Mouse (Mus musculus) adrenal gland, postnatal 4 days (tissue): ENCODE measurements around the gene Best1. TPM values are rescaled to one million over a fixed set of nuclear protein-coding genes. Genes with fewer than 3 reads are reported as not detected.
A peak's percentile ranks its signal among the peaks of the same experiment; 100 is the strongest.

Experiments used
- DNase-seq, 2 experiments: peaks; one replicate each; pipeline ENCODE4 v3.0.0; 2021 to 2022; ENCODE audit warnings: low spot score in 2 of 2, mixed read lengths in 2 of 2
- total RNA-seq, 2 experiments: library from RNA; stranded (reverse); gene quantifications; 2 replicates each; pipeline ENCODE4 v1.2.3; 2021

The Best1 gene
- total RNA-seq, 2 experiments from 2014 or later: 0.71 to 2.2 TPM

DNA sequence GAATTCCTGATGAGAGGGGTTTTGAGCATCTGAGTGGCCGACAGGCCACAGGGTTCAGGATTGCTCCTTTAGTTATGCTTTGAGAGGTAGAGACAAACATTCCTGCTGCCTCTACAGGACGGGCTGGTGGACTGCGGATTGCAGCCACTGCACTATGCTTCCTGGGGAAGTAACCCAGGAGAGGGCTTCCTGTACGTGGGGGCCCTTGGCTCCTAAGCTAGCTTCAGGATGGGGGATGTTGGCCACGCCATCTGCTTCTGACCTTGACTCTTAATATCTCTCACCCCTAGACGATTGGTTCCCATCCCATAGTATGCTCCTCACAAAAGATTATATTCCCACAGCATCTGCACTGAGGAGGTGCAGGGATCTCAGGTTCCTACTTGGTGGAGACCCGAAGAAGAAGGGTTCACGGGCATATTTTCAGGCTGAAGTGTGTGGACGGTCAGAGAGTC, 21.9 kb upstream of the Best1 start:
- DNase-seq: no peak

DNA sequence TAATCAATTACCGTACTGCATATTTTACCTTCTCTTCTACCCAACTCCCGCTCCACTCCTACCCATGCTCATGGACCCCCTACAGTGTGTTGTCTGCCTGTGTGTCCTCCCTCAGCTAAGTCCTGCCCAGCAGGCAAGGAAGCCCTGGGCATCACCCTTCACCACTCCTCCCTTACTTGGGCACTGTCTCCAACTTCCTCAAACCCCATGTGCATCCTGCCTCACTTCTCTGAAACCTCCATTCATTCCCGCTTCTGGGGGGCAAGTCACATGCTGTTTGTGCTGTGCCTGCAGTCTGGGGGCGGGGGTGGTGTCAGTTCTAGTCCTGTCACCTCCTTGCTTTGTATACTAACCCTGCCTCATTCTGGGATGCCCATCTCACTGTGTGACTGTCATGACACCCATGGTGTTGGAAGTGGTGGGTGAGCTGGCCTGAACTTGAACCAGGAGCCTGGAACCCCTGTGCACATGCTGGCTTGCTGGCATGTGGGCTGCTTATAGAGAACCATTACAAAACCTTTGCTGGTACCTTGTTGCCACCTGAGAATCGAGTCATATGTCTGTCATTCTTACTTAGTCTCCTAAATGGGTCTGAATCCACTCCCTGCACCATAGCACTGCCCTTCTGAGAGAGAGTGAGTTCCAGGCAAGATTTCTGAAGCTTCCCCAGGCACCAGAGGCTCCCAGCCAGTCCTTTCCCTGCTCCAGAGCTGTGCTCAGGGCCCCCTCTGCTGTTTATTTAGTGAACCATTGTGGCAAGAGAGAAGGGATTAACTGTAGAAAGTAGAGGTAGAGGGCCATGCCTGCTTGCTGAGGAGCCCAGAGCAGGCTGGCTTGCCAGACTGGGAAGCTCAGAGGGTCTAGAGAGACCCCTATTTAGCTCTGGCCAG, 21.2 kb upstream of the Best1 start:
- no peak for DNase-seq

DNA sequence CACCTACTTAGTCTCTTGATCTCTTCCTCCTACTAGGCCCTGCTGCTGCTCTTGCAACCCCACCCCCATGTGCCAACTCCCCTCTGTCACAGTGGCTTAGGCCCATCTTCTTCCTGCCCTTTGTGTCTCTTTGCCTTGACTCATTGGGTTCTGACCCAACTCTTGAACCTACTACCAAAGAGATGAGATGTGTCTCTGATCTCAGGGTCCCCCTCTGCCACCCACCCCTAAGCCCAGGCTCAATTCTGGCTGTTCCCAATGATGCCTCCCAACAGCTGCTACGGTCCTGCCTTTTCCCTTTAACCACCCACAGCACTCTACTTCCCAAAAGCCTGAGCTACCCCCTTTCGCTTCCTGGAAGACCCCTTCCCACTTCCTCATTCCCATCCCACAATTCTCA, 20.5 kb upstream of the Best1 start:
- DNase-seq: no peak

DNA sequence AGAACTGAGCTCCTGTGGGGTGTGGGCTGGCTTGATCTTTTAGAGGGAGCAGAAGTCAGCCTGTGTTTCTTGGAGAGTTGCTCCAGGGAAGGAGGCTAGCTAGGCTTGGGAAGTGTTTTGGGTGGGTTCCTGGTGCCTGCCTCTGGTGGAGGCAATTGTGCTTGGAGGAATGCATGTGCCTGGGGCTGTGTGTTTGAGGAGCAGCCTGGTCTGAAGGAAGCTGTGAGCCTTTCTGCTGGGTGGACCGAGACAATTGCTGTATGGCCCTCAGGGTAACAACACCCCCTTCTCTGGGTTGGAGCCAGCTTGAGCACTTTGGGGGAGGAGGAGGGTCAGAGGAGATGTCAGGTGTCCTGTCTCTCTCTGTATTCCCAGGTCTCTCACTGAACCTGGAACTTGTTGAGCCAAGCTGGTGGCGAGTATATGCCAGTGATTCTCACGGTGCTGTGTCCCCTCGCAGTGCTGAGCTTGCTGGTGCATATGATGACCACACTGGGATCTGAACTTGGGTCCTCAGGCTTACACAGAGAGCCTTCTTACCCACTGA, 17.9 kb upstream of the Best1 start:
- no peak for DNase-seq

DNA sequence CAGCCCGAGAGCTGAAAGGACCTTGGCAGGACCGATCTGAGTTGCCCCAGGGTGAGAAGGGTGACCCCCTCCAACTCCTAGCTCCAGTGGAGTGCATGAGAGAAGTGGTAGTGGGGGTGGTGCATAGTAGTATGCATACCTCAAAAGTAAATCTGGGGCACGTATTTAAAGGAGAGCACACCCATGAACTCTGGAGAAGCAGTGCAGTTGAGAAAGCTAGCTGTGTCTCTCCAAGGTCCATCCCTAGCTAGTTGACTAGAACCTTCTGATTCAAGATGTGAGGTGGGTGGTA, 17.0 kb upstream of the Best1 start:
- no peak for DNase-seq

DNA sequence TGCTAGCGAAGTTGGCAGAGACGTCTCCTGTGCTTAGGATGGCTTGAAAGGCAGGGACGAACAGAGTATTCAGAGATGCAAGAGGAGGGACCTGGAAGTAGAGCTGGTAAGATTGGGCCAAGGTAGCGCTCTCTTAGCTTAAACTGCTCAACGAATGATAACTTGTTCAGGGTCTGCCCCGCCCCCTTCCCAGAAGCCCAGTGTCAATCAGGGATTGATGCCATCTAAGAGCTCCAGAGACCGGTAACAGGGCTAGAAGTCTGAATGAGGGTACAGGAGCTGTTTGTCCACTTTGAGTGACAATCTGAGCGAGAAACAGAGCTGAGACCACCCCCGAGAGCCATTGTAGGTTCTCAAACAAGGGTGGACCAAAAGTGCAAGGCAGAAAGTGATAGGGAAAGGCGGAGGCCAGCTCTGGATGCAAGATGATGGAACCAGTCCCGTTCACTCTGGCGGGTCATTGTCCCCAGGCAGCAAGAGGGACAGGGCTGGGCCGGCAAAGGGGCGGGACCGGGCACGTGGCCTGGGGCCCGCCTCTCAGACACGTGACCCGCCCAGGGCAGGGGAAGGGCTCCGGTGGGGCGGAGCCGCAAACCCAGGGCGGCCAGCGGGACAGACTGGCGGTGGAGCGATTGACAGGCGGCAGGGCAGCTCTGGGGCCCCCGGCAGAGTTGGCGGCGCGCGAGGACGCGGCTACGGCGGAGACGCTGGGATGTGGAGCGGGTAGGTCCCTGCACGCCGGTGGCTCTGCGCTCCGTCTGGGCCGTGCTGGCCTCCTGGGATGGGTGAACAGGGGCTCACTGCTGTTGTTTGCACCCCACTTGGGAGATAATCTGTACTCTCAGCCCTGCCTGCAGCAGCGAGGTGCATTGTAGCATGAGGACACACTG, 16.4 kb upstream of the Best1 start:
- peak; percentile 76 to 86 for DNase-seq

DNA sequence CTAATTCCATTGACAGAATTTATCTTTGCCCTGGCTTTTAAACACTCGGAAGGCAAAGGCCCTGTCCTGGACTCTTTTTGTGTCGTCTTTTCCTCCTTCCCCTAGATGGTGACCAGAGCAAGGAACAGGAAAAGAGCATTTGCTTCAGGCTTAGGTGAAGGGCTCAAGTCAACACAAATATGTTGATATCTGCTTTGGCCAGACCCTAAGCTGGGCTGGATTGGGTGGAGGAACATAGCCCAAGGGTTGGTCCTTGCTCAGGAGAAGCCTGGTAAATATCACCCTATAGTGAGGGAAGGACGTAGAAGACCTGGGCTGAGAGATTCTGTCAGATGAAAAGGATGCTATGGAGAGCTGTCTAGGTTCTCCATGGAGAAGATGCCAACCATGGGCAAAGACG, 14.7 kb upstream of the Best1 start:
- DNase-seq: no peak

DNA sequence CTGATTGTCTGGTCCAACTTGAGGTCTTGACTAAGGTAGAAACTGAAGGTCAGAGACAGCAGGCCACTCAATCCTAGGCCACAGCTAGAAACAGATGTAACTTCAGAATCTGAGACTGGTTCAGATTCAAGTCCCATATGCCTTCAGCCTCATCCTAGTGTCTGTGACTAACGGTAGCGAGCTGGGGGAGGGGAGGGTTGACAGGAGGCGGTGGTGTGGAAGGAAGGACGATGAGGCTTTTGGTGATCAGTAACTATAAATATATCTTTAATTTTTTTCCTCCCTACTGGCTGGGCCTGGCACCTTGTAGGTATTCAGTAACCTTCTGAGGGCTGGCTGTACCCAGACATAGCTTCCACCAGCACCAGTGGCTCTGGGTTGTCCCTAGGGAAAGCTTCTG, 14.0 kb upstream of the Best1 start:
- no peak for DNase-seq

DNA sequence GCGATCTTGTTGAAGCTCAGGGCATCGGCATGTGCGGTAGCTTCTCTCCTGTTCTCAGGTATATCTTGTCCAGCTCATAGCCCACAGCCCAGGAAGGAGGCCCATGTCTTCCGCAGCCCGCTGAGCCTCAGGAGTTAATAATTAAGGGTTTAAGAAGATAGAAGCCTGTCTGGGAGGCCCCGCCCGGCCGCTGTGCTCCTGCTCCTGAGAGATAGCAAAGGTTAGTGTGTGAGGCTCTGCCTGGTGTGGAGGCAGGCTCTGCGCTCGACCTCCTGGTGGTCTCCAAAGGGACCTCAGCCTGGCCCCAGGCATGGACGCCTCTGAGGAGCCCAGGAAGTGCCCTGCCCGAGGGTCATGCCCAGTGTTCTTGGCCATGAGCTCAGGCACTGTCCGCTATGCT, 13.4 kb upstream of the Best1 start:
- no peak for DNase-seq

DNA sequence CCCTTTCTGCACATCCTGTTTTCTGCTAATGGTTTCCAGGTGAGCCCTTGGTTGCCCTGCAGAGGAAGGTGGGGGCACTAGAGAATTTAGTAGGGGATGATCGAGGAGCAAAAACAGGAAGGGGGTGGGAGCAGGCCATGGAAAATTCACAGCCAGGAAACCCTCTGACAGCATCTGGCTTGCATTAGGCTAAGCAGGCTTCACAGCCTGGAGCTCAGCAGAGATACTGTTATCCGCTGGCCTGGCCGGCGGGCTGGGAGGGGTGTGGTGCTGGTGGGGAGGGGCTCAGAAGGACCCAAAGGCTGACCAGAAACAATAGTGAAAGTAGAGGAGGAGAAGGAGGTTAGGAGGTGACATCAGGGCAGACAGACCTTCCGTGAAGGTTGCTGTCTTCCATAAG, 12.5 kb upstream of the Best1 start:
- no peak for DNase-seq

DNA sequence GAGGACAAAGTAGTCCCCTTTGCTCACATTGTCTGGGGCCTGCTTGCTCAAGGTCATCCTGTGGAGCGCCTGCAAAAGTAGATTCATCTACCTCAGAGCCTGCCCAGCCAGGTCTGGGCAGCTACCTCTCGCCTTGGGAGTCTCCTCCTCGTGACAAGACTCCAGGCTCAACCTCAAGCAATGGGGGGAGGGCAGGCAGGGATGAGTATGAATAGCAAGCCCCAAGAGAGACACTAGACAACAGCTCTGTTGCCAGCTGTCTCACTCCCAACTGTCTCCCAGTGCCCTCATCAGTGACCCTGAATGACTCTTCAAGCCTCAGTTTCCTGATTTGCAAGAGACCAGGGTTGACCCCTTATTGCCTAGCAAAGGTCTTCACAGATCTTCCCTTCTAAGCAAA, 11.9 kb upstream of the Best1 start:
- DNase-seq: no peak

DNA sequence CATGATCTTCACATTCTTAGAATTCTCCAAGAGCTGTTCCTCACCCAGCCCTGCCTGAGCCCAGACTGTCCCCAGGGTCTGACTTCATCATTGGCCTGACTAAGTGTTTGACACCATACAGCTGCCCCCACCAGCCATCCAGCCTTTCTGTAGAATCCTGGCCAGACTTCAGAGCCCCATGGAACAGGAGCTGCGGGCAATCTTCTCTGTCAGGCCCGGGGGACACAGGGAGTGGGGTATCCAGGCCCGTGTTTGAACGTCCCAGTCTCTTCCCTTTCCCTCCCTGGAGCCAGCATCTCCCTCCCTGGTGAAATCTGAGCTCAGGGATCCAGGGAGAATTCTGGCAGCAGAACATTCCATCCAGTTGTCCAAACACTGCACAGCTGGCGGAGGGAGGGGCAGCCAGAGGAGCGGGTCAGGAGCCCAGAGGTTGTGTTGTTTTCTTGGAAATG, 11.4 kb upstream of the Best1 start:
- DNase-seq: no peak

DNA sequence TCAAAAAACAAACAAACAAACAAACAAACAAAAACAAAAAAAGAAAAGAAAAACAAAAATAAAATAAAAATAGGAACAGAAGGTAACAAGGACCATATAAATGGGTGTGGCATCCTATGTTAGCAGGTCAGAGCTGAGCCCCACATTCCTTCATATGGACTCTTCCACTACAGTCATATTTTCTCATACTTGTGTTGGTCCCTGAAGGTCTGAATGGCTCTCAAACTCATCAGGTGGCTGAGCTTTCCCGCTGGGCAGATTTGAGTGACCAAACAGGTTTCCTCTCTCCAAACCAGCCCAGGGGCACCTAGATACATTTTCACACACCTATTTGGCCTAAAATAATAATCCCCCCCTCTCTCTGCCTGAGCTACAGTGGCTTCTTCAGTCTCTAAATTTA, 10.0 kb upstream of the Best1 start:
- no peak for DNase-seq

DNA sequence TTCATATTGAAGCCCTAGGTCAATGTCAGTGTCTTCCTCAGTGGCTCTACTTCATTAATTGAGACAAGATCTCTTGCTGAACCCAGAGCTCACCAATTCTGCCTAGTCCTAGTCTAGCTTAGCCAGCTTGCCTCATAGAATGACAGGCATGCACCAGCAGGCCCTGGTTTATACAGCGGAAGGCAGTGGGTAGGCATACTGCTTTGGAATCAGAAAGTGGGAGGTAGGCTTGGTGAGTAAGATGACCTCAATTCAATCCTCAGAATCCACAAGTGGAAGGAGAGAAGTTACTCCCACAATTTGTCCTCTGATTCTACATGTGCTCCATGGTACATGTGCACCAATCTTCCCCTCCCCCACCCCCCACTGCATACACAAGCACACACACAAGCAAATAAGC, 2.3 kb upstream of the Best1 start:
- DNase-seq: no peak

DNA sequence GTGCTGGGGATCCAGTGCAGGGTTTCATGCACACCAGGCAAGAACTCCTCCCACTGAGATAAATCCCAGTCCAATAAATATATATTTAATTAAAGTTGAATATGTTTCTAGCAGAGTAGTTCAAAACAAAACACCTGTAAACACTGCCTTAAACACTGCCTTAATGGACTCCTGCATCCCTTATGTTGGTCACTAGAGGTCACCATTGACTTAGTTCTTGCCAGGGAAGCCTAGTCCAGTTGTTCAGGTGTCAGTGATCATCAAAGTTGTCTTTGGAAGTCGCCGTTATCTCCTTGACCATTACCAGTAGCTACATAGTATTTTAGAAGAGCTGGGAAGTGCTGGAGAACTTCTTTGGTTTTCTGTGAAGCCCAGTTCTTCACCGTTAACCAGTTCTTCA, 1.1 kb downstream of the Best1 start:
- DNase-seq: no peak

DNA sequence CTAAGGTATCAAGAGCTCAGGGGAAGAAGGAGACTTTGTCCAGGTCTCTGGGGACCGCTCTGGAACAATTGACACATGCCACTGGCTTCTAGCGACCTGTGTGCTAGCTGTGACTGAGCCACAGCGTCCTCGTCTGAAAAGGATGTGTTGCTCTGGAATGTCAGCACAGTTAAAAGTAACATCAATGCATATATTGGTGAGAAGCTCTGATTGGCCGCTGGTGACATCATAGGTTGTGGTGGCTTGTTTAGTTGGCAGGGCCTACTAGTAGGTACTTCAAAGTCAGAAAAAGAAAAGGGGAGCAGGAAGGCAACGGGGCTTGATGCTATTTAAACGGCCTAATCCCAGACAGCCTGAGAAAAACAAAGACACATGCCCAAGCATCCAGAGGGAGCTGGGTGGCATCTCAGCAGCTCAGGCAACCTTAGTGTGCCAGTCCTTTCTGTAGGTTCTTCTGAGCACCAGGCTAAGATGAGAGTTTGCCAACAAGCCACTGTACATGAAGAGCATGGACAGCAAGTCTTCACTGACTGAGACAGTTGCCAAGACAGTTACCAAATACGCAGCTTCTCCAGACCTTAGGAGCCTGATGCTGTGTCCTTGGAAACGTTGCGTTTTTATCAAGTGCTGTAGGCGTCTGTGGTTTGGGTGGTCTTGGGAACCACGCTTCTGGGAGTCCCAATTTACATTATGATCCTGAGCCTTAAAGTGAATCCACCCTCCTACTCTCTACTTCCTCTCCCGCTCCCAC, 2.5 kb downstream of the Best1 start:
- DNase-seq: no peak

DNA sequence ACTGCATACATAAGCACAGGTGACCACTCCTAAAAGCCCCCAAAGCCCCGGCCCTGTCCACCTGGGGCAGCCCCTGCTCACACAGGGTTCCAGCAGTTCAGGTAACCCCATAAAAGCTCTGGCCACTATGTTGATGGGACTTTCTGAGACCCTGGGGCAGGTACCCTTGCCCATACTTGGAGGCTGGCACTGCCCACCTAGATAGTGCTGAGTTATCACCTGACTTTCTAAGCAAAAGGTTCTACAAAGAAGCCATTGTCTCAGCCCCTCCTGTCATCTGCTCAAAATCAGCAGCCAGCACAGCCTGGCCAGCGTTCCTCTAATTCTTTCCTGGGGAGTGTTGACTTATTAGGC, 3.4 kb downstream of the Best1 start:
- no peak for DNase-seq

DNA sequence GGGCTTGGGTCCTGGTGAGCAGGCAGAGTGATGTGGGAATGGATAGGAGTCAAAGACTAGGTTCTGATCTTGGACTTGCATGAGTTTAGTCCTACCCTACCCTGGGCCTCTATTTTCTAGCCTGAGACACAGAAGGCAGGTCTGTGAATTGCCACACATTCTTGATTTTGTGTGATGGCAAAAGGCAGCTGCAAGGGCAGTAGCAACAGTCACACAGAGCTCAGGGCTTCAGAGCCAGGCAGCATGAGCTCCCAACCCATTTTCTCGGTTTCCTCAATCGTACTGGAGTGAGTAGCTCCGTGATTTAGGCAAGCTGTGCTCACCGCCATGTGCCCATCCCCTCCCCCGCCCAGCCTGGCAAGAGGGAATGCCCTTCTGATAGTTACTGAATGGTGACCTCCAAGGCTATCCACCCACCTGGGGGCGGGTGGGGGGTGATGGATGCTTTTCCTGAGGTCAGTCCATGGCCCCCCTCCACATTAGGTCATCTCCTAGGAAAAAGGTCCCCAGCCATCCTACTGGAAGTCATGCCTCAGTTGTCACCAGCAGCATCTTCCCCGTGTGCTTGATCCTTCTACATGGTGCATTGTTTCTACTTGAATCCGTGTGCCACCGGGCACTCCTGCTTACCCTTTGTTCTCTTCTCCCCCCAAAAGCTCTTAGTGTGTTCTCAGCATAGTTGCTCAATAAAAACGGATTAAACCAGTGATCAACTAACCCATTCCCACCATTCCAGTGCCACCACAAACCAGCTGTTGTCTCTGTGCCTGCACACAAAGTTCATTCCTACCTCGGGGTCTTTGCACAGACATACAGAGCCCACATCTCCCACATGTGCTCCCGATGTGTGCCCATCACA, 4.0 kb downstream of the Best1 start:
- no peak for DNase-seq

DNA sequence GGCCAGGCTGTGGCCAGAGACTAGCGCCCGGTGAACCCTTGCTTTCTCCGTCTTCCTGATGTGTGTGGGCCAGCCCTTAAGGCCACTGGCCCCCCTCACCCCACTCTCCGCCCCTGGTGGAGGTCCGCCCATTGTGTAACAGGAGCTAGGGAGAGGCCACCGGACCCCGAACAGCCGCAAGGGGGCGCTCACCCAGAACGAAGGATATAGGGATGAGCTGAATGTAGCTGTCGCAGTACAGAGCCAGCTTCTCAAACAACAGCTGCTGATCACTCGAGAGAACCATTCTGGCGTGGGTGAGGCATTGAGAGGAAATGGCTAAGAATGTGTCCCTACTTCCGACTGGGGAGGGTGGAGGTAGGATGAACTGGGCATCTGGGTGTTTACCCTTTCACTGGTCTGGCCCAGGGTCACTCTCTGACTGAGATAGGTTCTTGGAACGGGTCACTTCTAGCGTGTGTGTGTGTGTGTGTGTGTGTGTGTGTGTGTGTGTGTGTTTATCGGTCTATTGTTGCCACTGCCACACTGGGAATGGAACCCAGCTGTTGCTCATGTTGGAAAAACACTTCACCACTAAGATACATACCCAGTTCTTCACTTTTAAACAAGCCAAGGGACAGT, 8.3 kb downstream of the Best1 start:
- peak; percentile 89 for DNase-seq
